Mouse (Mus musculus) small intestine, adult 2 months (tissue): ENCODE measurements around the gene Ttll8. TPM values are rescaled to one million over a fixed set of nuclear protein-coding genes. Genes with fewer than 3 reads are reported as not detected.

ENCODE experiments used
- H3K27ac ChIP-seq: fragments of 200-500 bp; 2 replicates; pipeline ENCODE4 v1.5.1; 2012; ENCODE audit warnings: low read depth, low read length, control low read depth, inconsistent platforms; ENCODE audit not compliant: insufficient read depth
- H3K27me3 ChIP-seq: fragments of 200-500 bp; 2 replicates; pipeline ENCODE4 v1.6.1; 2012; ENCODE audit warnings: mild to moderate bottlenecking, moderate library complexity, low read length, inconsistent platforms; ENCODE audit not compliant: control insufficient read depth, insufficient read depth
- H3K36me3 ChIP-seq: fragments of 200-500 bp; 2 replicates; pipeline ENCODE4 v1.6.1; 2012; ENCODE audit warnings: mild to moderate bottlenecking, low read length, control low read depth, inconsistent platforms; ENCODE audit not compliant: control insufficient read depth, insufficient read depth
- H3K4me1 ChIP-seq: fragments of 200-500 bp; 2 replicates; pipeline ENCODE4 v1.6.1; 2012; ENCODE audit warnings: low read length, inconsistent platforms, mixed read lengths; ENCODE audit not compliant: control insufficient read depth, insufficient read depth, insufficient read length
- H3K4me3 ChIP-seq: fragments of 200-500 bp; 2 replicates; pipeline ENCODE4 v1.5.1; 2012; ENCODE audit warnings: low read depth, mild to moderate bottlenecking, control low read depth, inconsistent platforms, low read length, moderate library complexity
- CTCF ChIP-seq: fragments of 200-500 bp; IDR thresholded peaks from 2 replicates; pipeline ENCODE4 v1.5.1; 2012; ENCODE audit warnings: low read depth, mild to moderate bottlenecking, control low read depth, inconsistent platforms, low read length, moderate library complexity, mixed read lengths; ENCODE audit not compliant: insufficient replicate concordance, insufficient read length; ENCODE audit errors: extremely low read depth
- POLR2A ChIP-seq: fragments of 200-500 bp; IDR thresholded peaks from 2 replicates; pipeline ENCODE4 v1.6.1; 2012; ENCODE audit warnings: low read depth, mild to moderate bottlenecking, control low read depth, inconsistent platforms, low read length, moderate library complexity
- WGBS: fragments of 180-500 bp; shearing (Covaris S2); methylation state at CpG from one replicate; pipeline ENCODE4 v1.1.7; 2018; 5-methylcytosine and 5-hydroxymethylcytosine counted together
- polyA plus RNA-seq: library from polyadenylated mRNA; depleted of rRNA; stranded (reverse); fragments of >200 nt; gene quantifications from 2 replicates; pipeline ENCODE4 v1.2.3, GENCODE M21; 2012; rRNA removed

Gene Ttll8
- not detected in 2 replicates for polyA plus RNA-seq

GRCm38 (mm10) chr15:88954368-88955072 is at the start of gene Ttll8:
Gene Ttll8, minus strand, starts transcription at chr15:88954418.
- Histone ChIP-seq H3K27ac (no peak within 1 kb of the TSS), H3K36me3 (no peaks in the 10 kb centered on the region), H3K4me1 (peaks cover 6% of the 10 kb centered on the region), H3K27me3 (peaks cover 18% of the 10 kb centered on the region), H3K4me3 (peak within 1 kb of the TSS; percentile 43)
- WGBS = 5% methylated on average over 53 of the region's 53 CpGs
- TF ChIP-seq POLR2A (no peak), CTCF (no peak)

GRCm38 (mm10) chr15:89001245-89001644 is 47.0 kb upstream of the Ttll8 start:
- Histone ChIP-seq H3K27me3 (no peaks in the 10 kb centered on the region; the same call in 1 of the 2 replicates), H3K27ac (no peak overlapping the region), H3K4me3 (no peak overlapping the region), H3K4me1 (no peaks in the 10 kb centered on the region), H3K36me3 (no peaks in the 10 kb centered on the region)
- 60% methylated on average over 3 of the region's 3 CpGs for WGBS
- TF ChIP-seq POLR2A (no peak), CTCF (no peak)

- TF ChIP-seq CTCF = no peak
- TF ChIP-seq POLR2A = no peak
- no peaks in the 10 kb centered on the region for H3K4me1 ChIP-seq
- no peak overlapping the region for H3K27ac ChIP-seq
- no peaks in the 10 kb centered on the region for H3K36me3 ChIP-seq
- 68% methylated on average over 2 of the region's 2 CpGs for WGBS
- H3K4me3 ChIP-seq = no peak overlapping the region
- no peaks in the 10 kb centered on the region for H3K27me3 ChIP-seq
Observed at GRCm38 (mm10) chr15:89000367-89000766, 46.1 kb upstream of the Ttll8 start.

GRCm38 (mm10) chr15:88999124-88999523 is 44.9 kb upstream of the Ttll8 start:
- Histone ChIP-seq H3K4me1 (no peaks in the 10 kb centered on the region), H3K36me3 (no peaks in the 10 kb centered on the region), H3K27me3 (no peaks in the 10 kb centered on the region), H3K27ac (no peak overlapping the region), H3K4me3 (no peak overlapping the region)
- 67% methylated on average over 2 of the region's 2 CpGs for WGBS
- no peak for TF ChIP-seq CTCF
- no peak for TF ChIP-seq POLR2A

GRCm38 (mm10) chr15:88998636-88999035 is 44.4 kb upstream of the Ttll8 start:
- no peak for TF ChIP-seq CTCF
- no peak for TF ChIP-seq POLR2A
- Histone ChIP-seq H3K27ac (no peak overlapping the region), H3K4me3 (no peak overlapping the region), H3K4me1 (no peaks in the 10 kb centered on the region), H3K36me3 (no peaks in the 10 kb centered on the region), H3K27me3 (no peaks in the 10 kb centered on the region)
- WGBS = 72% methylated on average over 8 of the region's 8 CpGs

- no peak overlapping the region for H3K4me3 ChIP-seq
- TF ChIP-seq POLR2A (no peak), CTCF (no peak)
- no peaks in the 10 kb centered on the region for H3K4me1 ChIP-seq
- WGBS = 1% methylated on average over 2 of the region's 2 CpGs
- no peak overlapping the region for H3K27ac ChIP-seq
- no peaks in the 10 kb centered on the region for H3K36me3 ChIP-seq
- no peaks in the 10 kb centered on the region; the same call in 1 of the 2 replicates for H3K27me3 ChIP-seq
Observed at GRCm38 (mm10) chr15:88989236-88989635, 35.0 kb upstream of the Ttll8 start.

- WGBS = 91% methylated on average over 31 of the region's 31 CpGs
- Histone ChIP-seq H3K27me3 (no peaks in the 10 kb centered on the region), H3K4me3 (no peak within 1 kb of the TSS), H3K27ac (no peak within 1 kb of the TSS), H3K36me3 (no peaks in the 10 kb centered on the region), H3K4me1 (no peaks in the 10 kb centered on the region)
- TF ChIP-seq CTCF = no peak
- TF ChIP-seq POLR2A = no peak
Observed at GRCm38 (mm10) chr15:88982534-88983079, 28.4 kb upstream of the Ttll8 start, which contains the start of gene Mov10l1. Gene Mov10l1, plus strand, starts transcription at chr15:88982909.
